Mouse (Mus musculus) MEL (cell line): ENCODE data around the gene Pacsin1. TPM values are rescaled to one million over a fixed set of nuclear protein-coding genes. Genes with fewer than 3 reads are reported as not detected.

ENCODE experiments used
- DNase-seq: peaks from one replicate; pipeline ENCODE4 v3.0.0; 2011; ENCODE audit warnings: low read depth, low spot score
- H3K27ac ChIP-seq: 2 replicates; pipeline ENCODE4 v1.5.1; 2012; ENCODE audit warnings: low read depth, mild to moderate bottlenecking, control low read depth, low read length, moderate library complexity; ENCODE audit not compliant: control insufficient read depth
- H3K27me3 ChIP-seq, 2 experiments: fragments of 150-350 bp in 1 of 2; sonication (generic) in 1 of 2; 2 replicates each; pipeline ENCODE4 v1.6.1; 2012; ENCODE audit warnings: low read length in 2 of 2, mild to moderate bottlenecking in 2 of 2, improper control_type of control experiment in 1 of 2, moderate library complexity in 1 of 2; ENCODE audit not compliant: insufficient read depth in 2 of 2, control insufficient read depth in 1 of 2
- H3K36me3 ChIP-seq, 2 experiments: 2 replicates each; pipeline ENCODE4 v1.6.1; 2012 to 2014; ENCODE audit warnings: low read length in 2 of 2, improper control_type of control experiment in 1 of 2, inconsistent platforms in 1 of 2, mild to moderate bottlenecking in 1 of 2; ENCODE audit not compliant: insufficient read depth in 2 of 2, control insufficient read depth in 1 of 2
- H3K4me1 ChIP-seq, 2 experiments: fragments of 150-350 bp in 1 of 2; sonication (generic) in 1 of 2; 2 replicates each; pipeline ENCODE4 v1.6.1; 2012; ENCODE audit warnings: low read length in 2 of 2, improper control_type of control experiment in 1 of 2, mild to moderate bottlenecking in 1 of 2; ENCODE audit not compliant: insufficient read depth in 2 of 2, control insufficient read depth in 1 of 2
- H3K4me3 ChIP-seq, 2 experiments: fragments of 150-350 bp in 1 of 2; sonication (generic) in 1 of 2; 2 replicates each; pipeline ENCODE4 v1.5.1; 2012; ENCODE audit warnings: low read depth in 2 of 2, low read length in 2 of 2, mild to moderate bottlenecking in 2 of 2, moderate library complexity in 2 of 2, control low read depth in 1 of 2, improper control_type of control experiment in 1 of 2; ENCODE audit not compliant: control insufficient read depth in 1 of 2, insufficient read depth in 1 of 2
- H3K79me2 ChIP-seq: 2 replicates; pipeline ENCODE4 v1.6.1; 2012; ENCODE audit warnings: mild to moderate bottlenecking, low read length, moderate library complexity; ENCODE audit not compliant: control insufficient read depth, poor library complexity, insufficient read depth
- H3K9ac ChIP-seq: 2 replicates; pipeline ENCODE4 v1.6.1; 2012; ENCODE audit warnings: low read depth, mild to moderate bottlenecking, control low read depth, low read length, moderate library complexity; ENCODE audit not compliant: control insufficient read depth, poor library complexity, severe bottlenecking
- H3K9me3 ChIP-seq: fragments of 150-350 bp; sonication (generic); replicated peaks from 2 replicates; pipeline ENCODE4 v1.6.1; 2012; ENCODE audit warnings: mild to moderate bottlenecking, low read length, improper control_type of control experiment, moderate library complexity; ENCODE audit not compliant: insufficient read depth
- BHLHE40 ChIP-seq: IDR thresholded peaks from 2 replicates; pipeline ENCODE4 v1.6.1; 2012; ENCODE audit warnings: low read depth, mild to moderate bottlenecking, inconsistent platforms, low read length, improper control_type of control experiment, borderline replicate concordance
- CHD1 ChIP-seq: IDR thresholded peaks from 2 replicates; pipeline ENCODE4 v1.6.1; 2012; ENCODE audit warnings: low read depth, mild to moderate bottlenecking, inconsistent platforms, low read length, improper control_type of control experiment
- CHD2 ChIP-seq: IDR thresholded peaks from 2 replicates; pipeline ENCODE4 v1.6.1; 2011; ENCODE audit warnings: low read length, improper control_type of control experiment
- CTCF ChIP-seq, 3 experiments: IDR thresholded peaks in 2 of 3; conservative IDR thresholded peaks in 1 of 3; 2 replicates each; pipeline ENCODE4 v1.5.1; 2011 to 2012; ENCODE audit warnings: low read length in 3 of 3, low read depth in 2 of 3, mild to moderate bottlenecking in 2 of 3, improper control_type of control experiment in 1 of 3, inconsistent platforms in 1 of 3, mixed read lengths in 1 of 3, moderate library complexity in 1 of 3; ENCODE audit not compliant: control insufficient read depth in 1 of 3, insufficient read depth in 1 of 3, poor library complexity in 1 of 3, severe bottlenecking in 1 of 3
- E2F4 ChIP-seq: IDR thresholded peaks from 2 replicates; pipeline ENCODE4 v1.6.1; 2011; ENCODE audit warnings: low read depth, low read length, improper control_type of control experiment, borderline replicate concordance
- MAX ChIP-seq: IDR thresholded peaks from 2 replicates; pipeline ENCODE4 v1.6.1; 2011; ENCODE audit warnings: low read length, improper control_type of control experiment
- MEF2A ChIP-seq: IDR thresholded peaks from 2 replicates; pipeline ENCODE4 v1.6.1; 2014; ENCODE audit warnings: low read depth, mild to moderate bottlenecking, inconsistent platforms, low read length, improper control_type of control experiment; ENCODE audit not compliant: poor library complexity, insufficient replicate concordance, severe bottlenecking; ENCODE audit errors: extremely low read depth
- NELFE ChIP-seq: IDR thresholded peaks from 2 replicates; pipeline ENCODE4 v1.6.1; 2011; ENCODE audit warnings: low read depth, low read length, improper control_type of control experiment
- POLR2AphosphoS5 ChIP-seq: IDR thresholded peaks from 2 replicates; pipeline ENCODE4 v1.6.1; 2012; ENCODE audit warnings: low read depth, borderline replicate concordance, mild to moderate bottlenecking, inconsistent platforms, low read length, moderate library complexity, mixed read lengths
- RCOR1 ChIP-seq: IDR thresholded peaks from 2 replicates; pipeline ENCODE4 v1.6.1; 2012; ENCODE audit warnings: low read depth, mild to moderate bottlenecking, inconsistent platforms, low read length, improper control_type of control experiment
- SIN3A ChIP-seq: IDR thresholded peaks from 2 replicates; pipeline ENCODE4 v1.6.1; 2012; ENCODE audit warnings: low read length, improper control_type of control experiment, inconsistent platforms
- SMC3 ChIP-seq: IDR thresholded peaks from 2 replicates; pipeline ENCODE4 v1.6.1; 2011; ENCODE audit warnings: low read depth, low read length, improper control_type of control experiment
- TAL1 ChIP-seq: IDR thresholded peaks from 2 replicates; pipeline ENCODE4 v1.6.1; 2012; ENCODE audit warnings: mild to moderate bottlenecking, inconsistent platforms, low read length, moderate library complexity, mixed read lengths
- TBP ChIP-seq: IDR thresholded peaks from 2 replicates; pipeline ENCODE4 v1.8.0; 2011; ENCODE audit warnings: low read depth, low read length, improper control_type of control experiment
- ZKSCAN1 ChIP-seq: IDR thresholded peaks from 2 replicates; pipeline ENCODE4 v1.6.1; 2012; ENCODE audit warnings: low read depth, mild to moderate bottlenecking, inconsistent platforms, low read length, improper control_type of control experiment, moderate library complexity
- ZMIZ1 ChIP-seq: IDR thresholded peaks from 2 replicates; pipeline ENCODE4 v1.6.1; 2012; ENCODE audit warnings: low read depth, mild to moderate bottlenecking, inconsistent platforms, low read length, improper control_type of control experiment, moderate library complexity
- polyA plus RNA-seq, 2 experiments: library from polyadenylated mRNA; stranded (reverse) in 1 of 2; unstranded in 1 of 2; fragments of >175 nt in 1 of 2; fragments of >200 nt in 1 of 2; gene quantifications; 2 replicates each; pipeline versions ENCODE4 v1.2.1 to v1.2.4; 2012; ENCODE audit warnings: low replicate concordance in 2 of 2, low read depth in 1 of 2; ENCODE audit not compliant: insufficient read length in 2 of 2, insufficient read depth in 1 of 2, missing spikeins in 1 of 2
- total RNA-seq: library from RNA; depleted of rRNA; stranded (reverse); fragments of 300-350 nt; gene quantifications from 2 replicates; pipeline ENCODE4 v1.2.3, GENCODE M21; 2012

Pacsin1 gene
- total and polyA plus RNA-seq, 3 experiments = 0.17 TPM; not detected in 2

GRCm38 (mm10) chr17:27721125-27721664 lies 65.9 kb downstream of the Pacsin1 start:
- Histone ChIP-seq H3K4me1 (0 out of 4 replicates have a peak, but pooled peaks cover 0 to 2% of the 10 kb centered on the region in 2 experiments), H3K27ac (no peak overlapping the region), H3K27me3 (no peaks in the 10 kb centered on the region; a peak in 1 of 4 replicates), H3K36me3 (no peaks in the 10 kb centered on the region), H3K4me3 (no peak overlapping the region), H3K9me3 (no peaks in the 10 kb centered on the region), H3K9ac (no peak overlapping the region), H3K79me2 (no peaks in the 10 kb centered on the region)
- DNase-seq = no peak
- TF ChIP-seq POLR2AphosphoS5 (no peak), TBP (no peak), RCOR1 (no peak), CHD1 (no peak), CHD2 (no peak), BHLHE40 (no peak), ZKSCAN1 (no peak)

- H3K9me3 ChIP-seq = no peaks in the 10 kb centered on the region
- TF ChIP-seq CHD2 (no peak), ZMIZ1 (no peak), E2F4 (no peak), SMC3 (0 out of 2 replicates have a peak, but pooled peaks have one; percentile 17), NELFE (no peak), MAX (no peak), CTCF (IDR thresholded peaks at IDR 0.05 in 2 of 3, conservative IDR thresholded peaks at IDR 0.05 in 1 of 3; ENCODE audit: control insufficient read depth in 1 of 3, insufficient read depth in 1 of 3, low read depth in 2 of 3, low read length in 3 of 3, poor library complexity in 1 of 3, severe bottlenecking in 1 of 3) (no peak), MEF2A (no peak), TAL1 (no peak), SIN3A (peak; percentile 43; the same call in 1 of the 2 replicates)
- H3K79me2 ChIP-seq = no peaks in the 10 kb centered on the region
- no peaks in the 10 kb centered on the region; a peak in 1 of 4 replicates for H3K27me3 ChIP-seq
- no peaks in the 10 kb centered on the region for H3K4me1 ChIP-seq
- H3K36me3 ChIP-seq = no peaks in the 10 kb centered on the region
- H3K4me3 ChIP-seq = no peak overlapping the region
- peak; percentile 53 for DNase-seq
- H3K27ac ChIP-seq = no peak overlapping the region
- no peak overlapping the region for H3K9ac ChIP-seq
These were observed 69.0 kb downstream of the Pacsin1 start for GRCm38 (mm10) chr17:27724327-27724726.
